Mouse (Mus musculus): ENCODE results near the gene Ovca2.
"Not testable (repeated sequence)": the region's sequence is repeated elsewhere in the genome, so short reads cannot be mapped to it uniquely, and the experiment has no call there.

Gene Ovca2

GRCm38 (mm10) chr11:75194121-75194849, 15.7 kb upstream of the Ovca2 start:
- DNase-seq = no peak

- peak; percentile 72 for DNase-seq
These were observed 14.8 kb upstream of the Ovca2 start, which contains the start of gene Rtn4rl1 for GRCm38 (mm10) chr11:75193256-75194071. Gene Rtn4rl1 (plus strand): TSS chr11:75193783.

GRCm38 (mm10) chr11:75192336-75193214, 13.9 kb upstream of the Ovca2 start:
- DNase-seq = peak; percentile 78

GRCm38 (mm10) chr11:75191841-75192240, 13.2 kb upstream of the Ovca2 start:
- no peak for DNase-seq

DNA sequence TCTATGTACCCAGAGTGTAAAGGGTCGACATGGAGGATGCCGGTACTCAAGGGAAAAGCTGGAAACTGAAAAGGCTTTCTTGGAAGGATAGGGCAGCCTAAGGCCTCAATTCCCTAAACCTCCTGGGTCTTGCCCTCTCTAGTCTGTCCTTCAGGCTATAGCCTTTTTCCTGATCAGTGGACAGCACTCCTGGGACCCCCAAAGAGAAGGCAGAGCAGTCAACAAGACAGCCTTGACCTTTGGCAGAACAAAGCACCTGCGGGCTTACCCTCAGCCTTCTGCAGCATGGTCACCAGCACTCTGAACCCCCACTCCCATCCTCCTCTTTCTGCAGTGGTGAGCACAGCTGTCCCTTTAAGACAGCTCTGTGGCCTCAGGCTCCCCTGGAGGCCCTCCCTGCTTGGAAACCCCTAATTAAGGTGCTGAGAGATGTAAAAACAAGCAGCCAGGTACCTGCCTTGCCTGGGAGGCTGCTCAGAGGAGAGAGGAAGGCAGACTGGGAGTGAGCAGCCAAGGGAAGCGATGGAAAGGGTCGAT, 12.3 kb upstream of the Ovca2 start, which contains the start of gene Dph1:
Gene Dph1 (minus strand): TSS at position 337 of the 537 bp plus-strand sequence.
- no peak for DNase-seq

- DNase-seq = peak; percentile 81
These were observed 11.7 kb upstream of the Ovca2 start for GRCm38 (mm10) chr11:75190371-75190724.

DNA sequence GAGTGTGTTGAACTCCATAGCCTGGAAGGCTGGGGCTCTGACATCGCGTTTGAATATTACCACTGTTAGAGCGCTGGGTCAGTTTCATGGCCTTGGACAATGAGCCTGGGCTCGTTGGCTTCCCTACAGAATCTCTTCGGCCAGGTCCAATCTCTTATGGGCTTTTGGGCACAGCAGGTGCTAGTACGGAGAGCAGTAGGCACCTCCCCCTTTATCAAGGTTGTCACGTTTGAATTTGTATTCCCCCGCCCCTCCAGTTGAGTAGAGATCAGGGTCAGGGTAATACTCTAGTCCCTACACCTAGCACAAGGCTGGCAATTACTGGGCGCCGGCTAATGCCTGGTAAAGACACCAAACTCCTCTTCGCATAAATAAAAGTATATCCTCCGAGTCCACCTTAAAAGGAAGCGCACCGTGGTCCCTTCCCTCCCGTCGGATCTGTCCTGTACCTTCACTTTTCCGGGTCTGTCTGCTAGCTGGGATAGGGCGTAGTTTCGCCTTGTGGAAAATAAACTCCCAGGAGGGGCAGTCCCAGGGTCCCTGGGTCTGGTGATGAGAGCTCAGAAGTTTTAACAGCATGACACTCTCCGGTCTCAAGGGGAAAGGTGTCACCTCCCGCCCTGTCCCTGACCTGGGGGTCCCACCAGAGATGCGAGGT, 11.2 kb upstream of the Ovca2 start:
- no peak for DNase-seq

GRCm38 (mm10) chr11:75184986-75185385, 6.4 kb upstream of the Ovca2 start:
- DNase-seq = no peak

DNA sequence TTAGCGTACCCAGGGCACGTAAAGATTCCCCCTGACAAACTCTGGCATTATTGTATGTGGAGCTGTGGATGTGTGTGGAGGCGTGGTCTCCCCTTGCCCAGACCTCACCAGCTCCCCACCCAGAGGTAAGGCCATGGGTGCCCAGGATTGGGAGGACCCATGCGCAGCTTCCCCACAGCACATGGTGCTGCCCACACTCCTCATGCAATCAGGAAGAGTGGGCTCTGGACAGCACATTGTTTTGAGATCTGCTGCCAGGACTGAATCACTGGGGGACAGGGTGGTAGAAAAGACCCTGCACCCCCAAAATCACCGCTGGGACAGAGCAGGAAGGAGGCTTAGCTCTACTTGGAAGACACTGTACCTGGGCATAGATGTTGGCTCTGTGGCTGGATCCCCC, 5.9 kb upstream of the Ovca2 start:
- no peak for DNase-seq

GRCm38 (mm10) chr11:75183917-75184570, 5.4 kb upstream of the Ovca2 start:
- no peak for DNase-seq

GRCm38 (mm10) chr11:75178011-75178410, 624 bp downstream of the Ovca2 start:
- no peak for DNase-seq

GRCm38 (mm10) chr11:75174574-75174973, 4.1 kb downstream of the Ovca2 start:
- DNase-seq = not testable (repeated sequence)

- DNase-seq = no peak
These were observed 4.9 kb downstream of the Ovca2 start for GRCm38 (mm10) chr11:75173799-75174165.

- peak; percentile 96 for DNase-seq
These were observed 5.4 kb downstream of the Ovca2 start for GRCm38 (mm10) chr11:75173095-75173798.

DNA sequence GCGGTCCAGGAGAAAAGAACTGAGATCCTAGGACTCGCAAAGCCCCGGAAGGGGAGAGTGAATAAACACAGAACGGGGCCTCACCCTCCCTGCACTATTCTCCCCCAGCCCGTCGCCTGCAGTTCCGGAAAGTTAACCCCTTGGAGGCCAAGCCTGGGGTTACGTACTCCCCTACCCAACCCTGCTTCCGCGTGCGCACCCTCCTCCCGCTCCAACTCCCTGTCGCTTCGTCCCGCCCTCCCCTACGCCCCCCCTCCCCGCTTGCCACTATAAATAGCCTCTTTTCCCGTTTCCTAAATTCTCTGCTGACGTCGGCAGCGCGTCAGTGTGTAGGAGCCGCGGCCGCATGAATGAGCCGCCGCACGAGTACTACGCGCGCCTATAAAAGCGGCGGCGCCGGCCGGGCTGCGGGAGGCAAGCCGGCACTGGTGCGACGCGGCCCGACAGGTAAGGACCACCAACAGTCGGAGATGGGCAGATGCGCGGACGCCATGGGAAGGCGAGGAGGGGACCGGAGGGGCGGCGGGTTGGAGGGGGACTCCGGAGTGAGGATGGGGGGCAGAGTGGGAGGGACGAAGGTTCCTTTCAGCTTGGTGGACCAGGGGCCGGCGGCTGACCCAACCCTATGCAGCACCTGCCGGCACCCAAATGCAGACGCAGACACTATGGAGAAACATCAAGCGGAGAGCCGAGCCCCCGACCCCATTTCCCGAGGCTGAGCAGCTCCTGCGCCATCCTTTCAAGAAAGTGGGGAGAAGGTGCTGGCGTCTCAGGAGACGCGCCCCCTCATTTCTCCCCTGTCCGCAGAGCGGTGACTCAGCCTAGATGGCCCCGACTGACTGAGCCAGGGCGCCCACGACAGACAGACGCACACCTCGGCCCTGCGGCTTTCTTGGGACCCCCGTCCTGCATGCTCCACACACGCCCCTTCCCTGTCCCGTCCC, 6.2 kb downstream of the Ovca2 start:
- peak; percentile 77 for DNase-seq

GRCm38 (mm10) chr11:75171186-75171865, 7.3 kb downstream of the Ovca2 start:
- DNase-seq = no peak

DNA sequence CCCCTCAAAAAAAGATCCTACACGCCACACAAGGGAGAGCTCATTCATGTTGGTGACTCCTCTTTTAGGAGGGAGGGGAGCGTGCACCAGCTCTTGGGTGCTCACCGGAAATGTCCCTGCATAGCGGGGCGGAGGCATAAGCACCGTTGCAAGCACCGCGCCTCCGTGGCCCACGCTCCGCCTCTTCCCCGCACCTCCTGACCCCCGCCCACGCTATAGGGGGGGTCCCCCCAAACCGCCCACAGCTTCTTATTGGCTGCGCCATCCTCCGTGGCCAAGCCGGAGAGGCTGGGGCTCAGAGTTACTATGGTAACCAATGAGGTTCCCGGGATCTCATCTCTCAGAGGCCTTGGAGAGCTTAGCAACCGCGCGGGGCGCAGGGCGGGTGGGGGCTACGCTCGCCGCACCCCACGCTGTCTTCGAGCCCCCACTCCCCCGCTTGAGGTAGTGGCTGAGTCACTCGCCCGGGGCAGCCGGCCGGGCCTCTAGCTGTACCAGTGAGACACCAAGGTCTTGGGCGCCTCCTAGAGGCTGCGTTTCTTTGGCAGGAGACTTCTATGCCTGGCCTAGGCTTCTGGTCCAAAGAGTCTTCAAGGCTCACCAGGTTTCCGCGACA, 8.4 kb downstream of the Ovca2 start:
- DNase-seq = peak; percentile 93

DNA sequence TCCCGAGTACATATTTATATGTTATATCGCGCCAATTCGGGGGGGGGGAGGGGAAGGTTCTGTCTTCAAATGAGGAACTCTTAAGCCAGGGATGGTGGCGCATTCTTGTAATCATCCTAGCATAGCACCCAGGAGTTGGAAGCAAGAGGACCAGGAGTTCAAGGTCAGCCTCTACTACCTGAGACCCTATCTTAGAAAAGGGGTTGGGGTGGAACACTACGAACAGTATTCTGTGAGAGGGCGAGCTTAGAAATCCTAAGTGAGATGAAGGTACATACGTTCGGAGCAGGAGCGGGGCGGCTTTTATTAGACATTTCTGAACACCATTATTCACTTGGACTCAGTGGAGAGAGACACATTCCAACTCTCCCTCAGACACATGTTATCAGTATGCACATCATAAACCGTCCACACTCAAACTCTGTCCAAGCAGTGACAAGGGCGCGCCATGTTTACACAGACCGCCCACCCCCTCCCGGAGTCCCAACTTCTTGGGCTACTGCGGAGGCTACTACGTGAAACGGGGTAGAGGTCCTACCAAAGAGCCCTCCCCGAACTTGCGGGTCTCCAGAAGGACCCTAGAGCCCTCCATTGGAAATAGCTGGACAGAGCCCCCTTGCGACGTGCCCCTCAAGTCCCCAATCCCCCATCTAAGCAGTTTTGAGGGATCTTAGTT, 9.1 kb downstream of the Ovca2 start, which contains the start of gene Hic1:
Gene Hic1 (minus strand): TSS at position 115 of the 676 bp plus-strand sequence.
- no peak for DNase-seq

All from right cerebral cortex, postnatal 14 days (tissue).